Mouse (Mus musculus) limb, embryonic 11.5 days (tissue): ENCODE measurements at regions not wholly inside any gene's neighbourhood (a gene's known extent, or its start where the extent isn't known, plus 50 kb on each side); places are given as distances from the start of the nearest gene placed in this dataset.
A peak's percentile ranks its signal among the peaks of the same experiment; 100 is the strongest.

Experiments used
- ATAC-seq: fragments of 200-750 bp; cut with Nextera tagmentation; 2 replicates; pipeline ENCODE4 v1.8.0; 2017; ENCODE audit warnings: low read depth; ENCODE audit not compliant: insufficient number of reproducible peaks, low FRiP score, low TSS enrichment
- DNase-seq: peaks from one replicate; pipeline ENCODE4 v3.0.0-alpha.2; 2015; ENCODE audit warnings: low spot score
- H3K27ac ChIP-seq: fragments of 300-500 bp; sonication (generic); replicated peaks from 2 replicates; pipeline ENCODE4 v1.5.1; 2014; ENCODE audit warnings: low read depth, mild to moderate bottlenecking, low read length
- H3K27me3 ChIP-seq: fragments of 300-500 bp; sonication (generic); 2 replicates; pipeline ENCODE4 v1.6.1; 2014; ENCODE audit warnings: mild to moderate bottlenecking, low read length, mixed read lengths; ENCODE audit not compliant: control insufficient read depth, insufficient read depth
- H3K36me3 ChIP-seq: fragments of 300-500 bp; sonication (generic); 2 replicates; pipeline ENCODE4 v1.6.1; 2014; ENCODE audit warnings: mild to moderate bottlenecking, low read length, moderate library complexity, mixed read lengths; ENCODE audit not compliant: control insufficient read depth, insufficient read depth
- H3K4me1 ChIP-seq: fragments of 300-500 bp; sonication (generic); 2 replicates; pipeline ENCODE4 v1.6.1; 2014; ENCODE audit warnings: low read length, mixed read lengths; ENCODE audit not compliant: control insufficient read depth, insufficient read depth
- H3K4me2 ChIP-seq: fragments of 300-500 bp; sonication (generic); 2 replicates; pipeline ENCODE4 v1.6.1; 2014; ENCODE audit warnings: low read depth, mild to moderate bottlenecking, moderate library complexity; ENCODE audit not compliant: severe bottlenecking
- H3K4me3 ChIP-seq: fragments of 300-500 bp; sonication (generic); 2 replicates; pipeline ENCODE4 v1.5.1; 2014; ENCODE audit warnings: low read depth, low read length
- H3K9ac ChIP-seq: fragments of 300-500 bp; sonication (generic); 2 replicates; pipeline ENCODE4 v1.6.1; 2014; ENCODE audit warnings: mild to moderate bottlenecking, low read length
- H3K9me3 ChIP-seq: fragments of 300-500 bp; sonication (generic); 2 replicates; pipeline ENCODE4 v1.6.1; 2016; ENCODE audit warnings: low read length; ENCODE audit not compliant: control insufficient read depth
- WGBS: fragments of 180-500 bp; shearing (Covaris S2); extraction: QIAGEN DNeasy Blood & Tissue Kit; methylation state at CpG from one replicate; pipeline ENCODE4 v1.1.7; 2014; 5-methylcytosine and 5-hydroxymethylcytosine counted together

- DNase-seq = no peak
- ATAC-seq = no peak
- Histone ChIP-seq H3K4me2 (no peak overlapping the region), H3K4me3 (no peak overlapping the region), H3K36me3 (no peaks in the 10 kb centered on the region), H3K9me3 (no peaks in the 10 kb centered on the region), H3K4me1 (peaks cover 19% of the 10 kb centered on the region), H3K27me3 (no peaks in the 10 kb centered on the region), H3K9ac (no peak overlapping the region), H3K27ac (no peak overlapping the region)
- 92% methylated on average over 3 of the region's 3 CpGs for WGBS
Observed at GRCm38 (mm10) chr15:74452426-74452825, 183.7 kb downstream of the Mroh4 start.

GRCm38 (mm10) chr15:74441889-74442288 is 194.3 kb downstream of the Mroh4 start:
- H3K4me1 ChIP-seq = no peaks in the 10 kb centered on the region
- H3K4me2 ChIP-seq = no peak overlapping the region
- no peaks in the 10 kb centered on the region for H3K36me3 ChIP-seq
- H3K27me3 ChIP-seq = no peaks in the 10 kb centered on the region
- H3K9me3 ChIP-seq = no peaks in the 10 kb centered on the region
- H3K27ac ChIP-seq = no peak overlapping the region
- ATAC-seq (no peak), DNase-seq (no peak)
- H3K4me3 ChIP-seq = no peak overlapping the region
- no peak overlapping the region for H3K9ac ChIP-seq
- WGBS = 70% methylated on average over 13 of the region's 13 CpGs

GRCm38 (mm10) chr15:74426989-74427388 is 209.2 kb downstream of the Mroh4 start:
- DNase-seq (no peak), ATAC-seq (no peak)
- Histone ChIP-seq H3K27me3 (no peaks in the 10 kb centered on the region), H3K4me1 (no peaks in the 10 kb centered on the region), H3K9ac (no peak overlapping the region), H3K36me3 (no peaks in the 10 kb centered on the region), H3K9me3 (no peaks in the 10 kb centered on the region), H3K27ac (no peak overlapping the region), H3K4me3 (no peak overlapping the region), H3K4me2 (no peak overlapping the region)
- WGBS = 86% methylated on average over 6 of the region's 6 CpGs

- no peaks in the 10 kb centered on the region for H3K4me1 ChIP-seq
- no peaks in the 10 kb centered on the region for H3K9me3 ChIP-seq
- H3K9ac ChIP-seq = no peak overlapping the region
- H3K4me3 ChIP-seq = no peak overlapping the region
- WGBS = 78% methylated on average over 3 of the region's 3 CpGs
- H3K27me3 ChIP-seq = no peaks in the 10 kb centered on the region
- H3K4me2 ChIP-seq = no peak overlapping the region
- no peaks in the 10 kb centered on the region for H3K36me3 ChIP-seq
- no peak for ATAC-seq
- no peak overlapping the region for H3K27ac ChIP-seq
- no peak for DNase-seq
Observed at GRCm38 (mm10) chr15:74423001-74423400, 213.2 kb downstream of the Mroh4 start.

GRCm38 (mm10) chr15:74420550-74420949 is 215.6 kb downstream of the Mroh4 start:
- Histone ChIP-seq H3K9me3 (no peaks in the 10 kb centered on the region), H3K36me3 (no peaks in the 10 kb centered on the region), H3K9ac (no peak overlapping the region), H3K4me3 (no peak overlapping the region), H3K27ac (no peak overlapping the region), H3K4me1 (no peaks in the 10 kb centered on the region), H3K27me3 (no peaks in the 10 kb centered on the region), H3K4me2 (no peak overlapping the region)
- no peak for DNase-seq
- no peak for ATAC-seq
- 82% methylated on average over 8 of the region's 8 CpGs for WGBS

GRCm38 (mm10) chr15:74418635-74419034 is 217.5 kb downstream of the Mroh4 start:
- DNase-seq (no peak), ATAC-seq (no peak)
- H3K27me3 ChIP-seq = no peaks in the 10 kb centered on the region
- H3K36me3 ChIP-seq = no peaks in the 10 kb centered on the region
- no peak overlapping the region for H3K4me2 ChIP-seq
- no peaks in the 10 kb centered on the region for H3K9me3 ChIP-seq
- H3K27ac ChIP-seq = no peak overlapping the region
- no peak overlapping the region for H3K4me3 ChIP-seq
- H3K9ac ChIP-seq = no peak overlapping the region
- H3K4me1 ChIP-seq = no peaks in the 10 kb centered on the region
- 83% methylated on average over 7 of the region's 7 CpGs for WGBS

GRCm38 (mm10) chr15:74413217-74413616 is 222.9 kb downstream of the Mroh4 start:
- no peak overlapping the region for H3K4me2 ChIP-seq
- H3K9me3 ChIP-seq = no peaks in the 10 kb centered on the region
- H3K27ac ChIP-seq = no peak overlapping the region
- no peaks in the 10 kb centered on the region for H3K36me3 ChIP-seq
- no peak overlapping the region for H3K9ac ChIP-seq
- H3K4me3 ChIP-seq = no peak overlapping the region
- WGBS = 60% methylated on average over 10 of the region's 10 CpGs
- ATAC-seq (no peak), DNase-seq (no peak)
- no peaks in the 10 kb centered on the region for H3K4me1 ChIP-seq
- no peaks in the 10 kb centered on the region for H3K27me3 ChIP-seq

- ATAC-seq = no peak
- H3K36me3 ChIP-seq = no peaks in the 10 kb centered on the region
- H3K4me2 ChIP-seq = no peak overlapping the region
- no peak overlapping the region for H3K27ac ChIP-seq
- DNase-seq = no peak
- H3K4me1 ChIP-seq = no peaks in the 10 kb centered on the region
- no peak overlapping the region for H3K4me3 ChIP-seq
- no peak overlapping the region for H3K9ac ChIP-seq
- H3K9me3 ChIP-seq = no peaks in the 10 kb centered on the region
- 84% methylated on average over 3 of the region's 3 CpGs for WGBS
- H3K27me3 ChIP-seq = no peaks in the 10 kb centered on the region
Observed at GRCm38 (mm10) chr15:74412261-74412660, 223.9 kb downstream of the Mroh4 start.

GRCm38 (mm10) chr15:74411097-74411496 is 225.1 kb downstream of the Mroh4 start:
- no peak for ATAC-seq
- H3K4me2 ChIP-seq = no peak overlapping the region
- no peak overlapping the region for H3K4me3 ChIP-seq
- H3K4me1 ChIP-seq = no peaks in the 10 kb centered on the region
- peak; percentile 61 for DNase-seq
- no peaks in the 10 kb centered on the region for H3K36me3 ChIP-seq
- no peaks in the 10 kb centered on the region for H3K9me3 ChIP-seq
- no peak overlapping the region for H3K27ac ChIP-seq
- no peak overlapping the region for H3K9ac ChIP-seq
- no peaks in the 10 kb centered on the region for H3K27me3 ChIP-seq
- 76% methylated on average over 3 of the region's 3 CpGs for WGBS
